Mouse (Mus musculus) hindbrain, embryonic 14.5 days (tissue): ENCODE results near the gene Chmp5. TPM values are rescaled to one million over a fixed set of nuclear protein-coding genes. Genes with fewer than 3 reads are reported as not detected.

Experiments
- ATAC-seq: fragments of 200-750 bp; cut with Nextera tagmentation; 2 replicates; pipeline ENCODE4 v1.8.0; 2017; ENCODE audit warnings: moderate number of reproducible peaks, mild to moderate bottlenecking, moderate TSS enrichment, moderate library complexity; ENCODE audit not compliant: low FRiP score
- DNase-seq: peaks from one replicate; pipeline ENCODE4 v3.0.0-alpha.2; 2015; ENCODE audit warnings: low spot score
- H3K27ac ChIP-seq: fragments of 300-500 bp; sonication (generic); 2 replicates; pipeline ENCODE4 v1.5.1; 2014; ENCODE audit warnings: mild to moderate bottlenecking, moderate library complexity
- H3K27me3 ChIP-seq: fragments of 300-500 bp; sonication (generic); 2 replicates; pipeline ENCODE4 v1.6.1; 2014; ENCODE audit warnings: mild to moderate bottlenecking, low read length, mixed read lengths; ENCODE audit not compliant: control insufficient read depth, insufficient read depth
- H3K36me3 ChIP-seq: fragments of 300-500 bp; sonication (generic); replicated peaks from 2 replicates; pipeline ENCODE4 v1.6.1; 2014; ENCODE audit not compliant: control insufficient read depth, insufficient read depth
- H3K4me1 ChIP-seq: fragments of 300-500 bp; sonication (generic); replicated peaks from 2 replicates; pipeline ENCODE4 v1.6.1; 2014; ENCODE audit warnings: antibody characterized with exemption, low read length, mixed read lengths; ENCODE audit not compliant: control insufficient read depth, insufficient read depth
- H3K4me2 ChIP-seq: fragments of 300-500 bp; sonication (generic); replicated peaks from 2 replicates; pipeline ENCODE4 v1.6.1; 2014; ENCODE audit warnings: mild to moderate bottlenecking, moderate library complexity
- H3K4me3 ChIP-seq: fragments of 300-500 bp; sonication (generic); replicated peaks from 2 replicates; pipeline ENCODE4 v1.5.1; 2014; ENCODE audit warnings: mild to moderate bottlenecking, low read length
- H3K9ac ChIP-seq: fragments of 300-500 bp; sonication (generic); 2 replicates; pipeline ENCODE4 v1.6.1; 2014
- H3K9me3 ChIP-seq: fragments of 300-500 bp; sonication (generic); 2 replicates; pipeline ENCODE4 v1.6.1; 2016; ENCODE audit warnings: low read length; ENCODE audit not compliant: control insufficient read depth
- WGBS: fragments of 180-500 bp; shearing (Covaris S2); extraction: QIAGEN DNeasy Blood & Tissue Kit; methylation state at CpG from one replicate; pipeline ENCODE4 v1.1.7; 2014; 5-methylcytosine and 5-hydroxymethylcytosine counted together
- polyA plus RNA-seq: library from polyadenylated mRNA; unstranded; fragments of >200 nt; fragmentation: Nextera tagmentation; extraction: Ambion mirVana; gene quantifications from 2 replicates; pipeline ENCODE4 v1.2.1, GENCODE M21; 2014

The Chmp5 gene
- 147 and 156 TPM in 2 replicates for polyA plus RNA-seq

DNA sequence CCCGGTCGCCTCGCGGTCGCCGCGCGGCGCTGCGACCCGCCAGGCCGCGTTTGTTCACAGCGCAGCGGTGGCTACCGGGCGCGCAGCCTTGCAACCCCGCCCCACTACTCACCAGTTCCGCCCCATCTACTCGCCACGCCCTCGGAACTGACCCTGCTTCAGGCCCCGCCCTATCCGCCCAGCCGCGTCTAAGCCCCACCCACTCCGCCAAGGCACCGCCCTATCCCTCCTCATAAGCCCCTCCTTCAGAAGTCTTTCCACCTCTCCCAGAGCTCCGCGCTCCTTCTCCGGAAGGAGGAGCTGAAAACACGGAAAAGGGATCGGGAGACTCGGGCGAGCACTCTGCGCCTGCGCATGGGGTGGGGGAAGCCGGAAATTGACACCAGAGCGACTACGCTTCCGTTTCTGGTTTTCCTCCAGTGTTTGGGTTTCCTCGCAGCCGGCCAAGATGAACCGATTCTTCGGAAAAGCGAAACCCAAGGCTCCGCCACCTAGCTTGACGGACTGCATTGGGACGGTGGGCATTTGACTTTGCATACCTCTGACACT is at the start of gene Chmp5, which contains the start of gene Bag1:
Gene Chmp5 (plus strand): TSS at position 248 of the 549 bp plus-strand sequence.
Gene Bag1 (minus strand): TSS at position 135 of the 549 bp plus-strand sequence.
- H3K4me2 ChIP-seq, result peak within 1 kb of the TSS; percentile 84
- WGBS, result under 1% methylated on average over 50 of the region's 50 CpGs
- peaks cover 61% of the 10 kb centered on the region for H3K36me3 ChIP-seq
- no peaks in the 10 kb centered on the region for H3K27me3 ChIP-seq
- DNase-seq, result peak; percentile 97
- peak within 1 kb of the TSS; percentile 96 for H3K4me3 ChIP-seq
- peaks cover 26% of the 10 kb centered on the region for H3K4me1 ChIP-seq
- H3K9me3 ChIP-seq, result no peaks in the 10 kb centered on the region
- ATAC-seq, result peak; percentile 98
- H3K27ac ChIP-seq, result peak within 1 kb of the TSS; percentile 88
- peak within 1 kb of the TSS; percentile 92 for H3K9ac ChIP-seq

DNA sequence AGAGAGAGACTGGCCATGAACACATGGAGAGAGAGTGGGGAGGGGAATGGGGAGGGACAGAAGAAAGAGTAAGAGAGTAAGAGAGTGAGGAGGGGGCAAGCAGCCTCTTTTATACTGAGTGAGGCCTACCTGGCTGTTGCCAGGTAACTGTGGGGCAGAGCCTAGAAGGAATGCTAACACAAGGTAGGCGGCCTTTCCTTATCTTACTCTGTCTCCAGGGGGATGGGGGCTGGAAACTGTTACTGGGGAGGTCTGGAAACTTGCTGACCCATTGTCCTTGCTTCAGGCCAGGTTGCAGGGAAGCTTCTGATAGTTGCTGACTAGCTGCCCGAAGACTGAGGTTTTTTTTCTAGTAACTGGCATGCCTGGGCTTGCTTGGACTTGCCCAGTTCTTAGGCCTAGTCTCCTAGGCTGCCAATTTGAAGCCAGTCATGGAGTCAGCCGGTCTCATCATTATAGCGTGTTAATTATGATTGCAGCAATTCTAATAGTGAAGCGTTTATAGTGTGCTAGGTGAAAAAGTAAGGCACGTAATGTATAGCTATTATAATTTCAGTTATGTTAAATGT is 49.6 kb upstream of the Chmp5 start:
- Histone ChIP-seq H3K27ac (no peak overlapping the region), H3K27me3 (no peaks in the 10 kb centered on the region), H3K4me3 (no peak overlapping the region), H3K4me1 (no peaks in the 10 kb centered on the region), H3K9ac (no peak overlapping the region), H3K36me3 (no peaks in the 10 kb centered on the region), H3K4me2 (no peak overlapping the region), H3K9me3 (no peaks in the 10 kb centered on the region)
- 82% methylated on average over 6 of the region's 6 CpGs for WGBS
- DNase-seq (no peak), ATAC-seq (no peak)

GRCm38 (mm10) chr4:40899264-40899663 is 48.9 kb upstream of the Chmp5 start:
- Histone ChIP-seq H3K4me1 (no peaks in the 10 kb centered on the region), H3K9ac (no peak overlapping the region), H3K27me3 (no peaks in the 10 kb centered on the region), H3K9me3 (no peaks in the 10 kb centered on the region), H3K4me3 (no peak overlapping the region), H3K36me3 (no peaks in the 10 kb centered on the region), H3K4me2 (no peak overlapping the region), H3K27ac (no peak overlapping the region)
- ATAC-seq (no peak), DNase-seq (no peak)
- WGBS, result 60% methylated on average over 2 of the region's 2 CpGs

- no peak overlapping the region for H3K4me2 ChIP-seq
- H3K4me1 ChIP-seq, result no peaks in the 10 kb centered on the region
- no peaks in the 10 kb centered on the region for H3K27me3 ChIP-seq
- H3K4me3 ChIP-seq, result no peak overlapping the region
- DNase-seq (no peak), ATAC-seq (no peak)
- H3K9me3 ChIP-seq, result no peaks in the 10 kb centered on the region
- WGBS, result 97% methylated on average over 3 of the region's 3 CpGs
- H3K36me3 ChIP-seq, result no peaks in the 10 kb centered on the region
- no peak overlapping the region for H3K9ac ChIP-seq
- no peak overlapping the region for H3K27ac ChIP-seq
Measured at GRCm38 (mm10) chr4:40900071-40900470, 48.1 kb upstream of the Chmp5 start.

DNA sequence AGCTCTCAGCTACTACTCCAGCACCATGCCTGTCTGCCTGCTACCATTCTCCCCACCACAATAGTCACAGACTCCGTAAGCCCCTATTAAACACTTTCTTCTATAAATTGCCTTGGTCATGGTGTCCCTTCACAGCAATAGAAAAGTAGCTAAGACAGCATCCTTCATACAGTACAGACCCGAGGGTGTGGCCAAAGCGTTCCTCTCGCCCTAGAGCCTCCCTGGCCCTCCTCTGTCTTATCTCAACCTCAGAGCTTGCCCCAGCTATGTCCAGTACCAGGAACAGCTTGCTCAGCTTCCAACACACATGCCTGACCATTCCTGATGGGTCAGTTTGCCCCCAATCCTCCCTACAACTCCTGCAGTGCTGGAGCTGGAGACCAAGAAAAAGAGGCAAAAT is 47.6 kb upstream of the Chmp5 start:
- H3K9me3 ChIP-seq, result no peaks in the 10 kb centered on the region
- no peak for ATAC-seq
- no peak for DNase-seq
- no peaks in the 10 kb centered on the region for H3K4me1 ChIP-seq
- H3K27ac ChIP-seq, result no peak overlapping the region
- WGBS, result 91% methylated on average over 4 of the region's 4 CpGs
- no peaks in the 10 kb centered on the region for H3K36me3 ChIP-seq
- no peak overlapping the region for H3K9ac ChIP-seq
- no peak overlapping the region for H3K4me3 ChIP-seq
- no peak overlapping the region for H3K4me2 ChIP-seq
- no peaks in the 10 kb centered on the region for H3K27me3 ChIP-seq

GRCm38 (mm10) chr4:40906298-40906697 is 41.9 kb upstream of the Chmp5 start:
- DNase-seq (peak; percentile 47), ATAC-seq (no peak)
- Histone ChIP-seq H3K27me3 (no peaks in the 10 kb centered on the region), H3K27ac (no peak overlapping the region), H3K9ac (no peak overlapping the region), H3K4me1 (no peaks in the 10 kb centered on the region), H3K4me2 (no peak overlapping the region), H3K36me3 (no peaks in the 10 kb centered on the region), H3K4me3 (no peak overlapping the region), H3K9me3 (no peaks in the 10 kb centered on the region)
- 52% methylated on average over 1 of the region's 1 CpGs for WGBS

- DNase-seq (peak; percentile 30), ATAC-seq (no peak)
- Histone ChIP-seq H3K36me3 (no peaks in the 10 kb centered on the region), H3K9ac (no peak overlapping the region), H3K4me1 (no peaks in the 10 kb centered on the region), H3K27me3 (no peaks in the 10 kb centered on the region), H3K4me3 (no peak overlapping the region), H3K9me3 (no peaks in the 10 kb centered on the region), H3K4me2 (no peak overlapping the region), H3K27ac (no peak overlapping the region)
- WGBS, result 52% methylated on average over 20 of the region's 20 CpGs
Measured at GRCm38 (mm10) chr4:40908261-40908969, 39.8 kb upstream of the Chmp5 start.

GRCm38 (mm10) chr4:40914287-40914867 is 33.8 kb upstream of the Chmp5 start:
- H3K9ac ChIP-seq, result no peak overlapping the region

GRCm38 (mm10) chr4:40915947-40916346 is 32.3 kb upstream of the Chmp5 start:
- no peak overlapping the region for H3K9ac ChIP-seq
- WGBS, result 58% methylated on average over 5 of the region's 5 CpGs
- DNase-seq (no peak), ATAC-seq (no peak)
- no peak overlapping the region for H3K27ac ChIP-seq
- H3K4me1 ChIP-seq, result no peaks in the 10 kb centered on the region
- H3K4me3 ChIP-seq, result no peak overlapping the region
- no peaks in the 10 kb centered on the region for H3K27me3 ChIP-seq
- no peaks in the 10 kb centered on the region for H3K36me3 ChIP-seq
- H3K9me3 ChIP-seq, result no peaks in the 10 kb centered on the region
- no peak overlapping the region for H3K4me2 ChIP-seq

More at GRCm38 (mm10) chr4:40914287-40914867, 33.8 kb upstream of the Chmp5 start:
- H3K27ac ChIP-seq, result no peak overlapping the region
- no peaks in the 10 kb centered on the region for H3K4me1 ChIP-seq
- H3K4me3 ChIP-seq, result no peak overlapping the region
- ATAC-seq (no peak), DNase-seq (no peak)
- no peaks in the 10 kb centered on the region for H3K9me3 ChIP-seq
- H3K4me2 ChIP-seq, result no peak overlapping the region
- no peaks in the 10 kb centered on the region for H3K27me3 ChIP-seq
- no peaks in the 10 kb centered on the region for H3K36me3 ChIP-seq
